Mouse (Mus musculus) right cerebral cortex, postnatal 10 days (tissue): ENCODE results near the gene Zfp462.
"Not testable (repeated sequence)": the region's sequence is repeated elsewhere in the genome, so short reads cannot be mapped to it uniquely, and the experiment has no call there.

ENCODE experiments used
- DNase-seq, 2 experiments: peaks; one replicate each; pipeline ENCODE4 v3.0.0; 2021; ENCODE audit warnings: low spot score in 2 of 2

Gene Zfp462

DNA sequence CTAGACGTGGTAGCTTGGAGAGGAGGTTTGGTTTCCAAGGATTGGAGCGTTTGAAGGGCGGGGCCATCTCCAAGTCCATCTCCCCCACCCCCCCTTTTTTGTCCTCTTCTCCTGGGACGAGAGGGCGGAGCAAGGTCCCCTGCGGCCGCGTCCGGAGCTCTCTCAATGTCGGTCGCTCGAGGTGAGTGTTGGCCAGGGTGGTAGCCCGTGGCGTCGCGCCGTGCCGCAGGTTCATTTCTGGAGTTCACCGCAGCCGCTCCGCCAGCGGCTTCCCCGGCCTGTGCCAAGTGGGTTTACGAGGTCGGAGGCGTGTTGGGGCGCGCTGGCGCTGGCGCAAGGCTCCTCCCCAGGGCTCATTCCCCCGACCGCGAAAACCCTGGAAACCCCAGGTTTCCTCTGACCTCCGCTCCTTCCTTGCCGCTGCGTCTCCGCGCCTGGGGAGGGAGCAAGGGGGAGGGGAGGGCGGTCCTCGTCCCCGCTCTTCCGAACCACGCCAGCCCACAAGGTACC lies at the start of gene Zfp462:
Gene Zfp462, plus strand, starts transcription at position 128 of the 510 bp plus-strand sequence.
- DNase-seq, result peak; percentile 46 to 53

DNA sequence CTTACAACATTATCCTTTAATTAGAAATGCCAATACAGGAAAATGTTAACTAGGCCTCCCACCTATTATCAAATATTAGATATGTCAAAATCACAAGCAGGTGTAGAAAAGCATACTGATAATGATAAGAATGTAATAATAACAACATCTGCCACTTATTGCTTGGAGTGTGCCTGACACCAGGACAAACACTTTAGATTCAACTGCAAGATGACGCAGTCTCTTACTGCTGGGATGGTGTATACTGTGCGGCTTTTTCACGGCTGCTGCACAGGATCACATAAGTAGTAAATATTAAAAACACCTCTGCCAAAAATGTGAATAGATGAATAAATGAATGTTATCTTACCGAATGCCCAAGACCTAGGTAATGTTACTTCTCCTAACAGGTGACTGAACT lies 48.8 kb upstream of the Zfp462 start:
- no peak for DNase-seq

DNA sequence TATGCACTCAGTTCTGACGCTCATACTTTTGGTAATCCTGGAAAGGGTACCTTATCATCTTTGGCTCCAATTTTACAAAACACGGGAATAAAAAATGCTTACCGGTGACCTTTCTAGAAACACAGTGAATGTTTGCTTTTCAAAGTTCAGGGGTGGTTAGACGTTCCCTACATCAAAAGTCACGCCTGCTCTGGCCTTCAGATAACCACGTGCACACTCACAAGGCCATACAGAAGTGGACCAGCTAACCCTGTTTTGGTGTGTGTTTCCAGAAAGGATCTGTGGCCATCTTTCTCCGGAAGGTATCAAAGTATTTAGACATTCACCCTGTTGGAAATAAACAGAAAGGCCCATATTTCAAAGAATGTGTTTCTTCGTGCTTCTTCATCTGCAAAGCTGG lies 40.2 kb upstream of the Zfp462 start:
- no peak for DNase-seq

DNA sequence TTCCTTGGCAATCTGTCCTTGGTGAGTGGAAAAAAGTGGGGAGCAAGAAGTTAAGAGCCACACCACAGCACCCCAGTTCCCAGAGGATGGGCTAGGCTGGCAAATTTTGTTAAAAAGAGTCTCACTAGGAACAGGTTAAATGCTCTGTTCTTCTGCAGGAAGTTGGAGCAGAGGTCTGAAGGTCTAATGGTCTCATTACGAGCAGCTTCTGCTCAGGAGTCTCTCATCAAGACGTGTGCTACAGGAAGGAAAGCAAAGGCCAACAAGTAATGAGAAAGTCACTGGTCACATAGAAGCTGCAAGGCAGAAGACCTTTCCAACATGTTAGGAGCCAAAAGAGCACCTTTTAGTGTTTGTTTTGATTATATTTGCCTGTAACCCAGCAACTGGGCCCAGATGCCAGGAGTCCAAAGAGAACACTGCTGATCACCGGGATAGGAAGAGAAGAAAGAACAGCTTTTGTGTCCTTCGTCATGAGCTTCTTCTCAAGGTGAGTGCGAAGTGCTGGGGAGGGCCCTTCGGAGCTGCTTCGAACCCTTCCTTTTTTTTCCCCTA lies 39.4 kb upstream of the Zfp462 start:
- DNase-seq, result no peak

DNA sequence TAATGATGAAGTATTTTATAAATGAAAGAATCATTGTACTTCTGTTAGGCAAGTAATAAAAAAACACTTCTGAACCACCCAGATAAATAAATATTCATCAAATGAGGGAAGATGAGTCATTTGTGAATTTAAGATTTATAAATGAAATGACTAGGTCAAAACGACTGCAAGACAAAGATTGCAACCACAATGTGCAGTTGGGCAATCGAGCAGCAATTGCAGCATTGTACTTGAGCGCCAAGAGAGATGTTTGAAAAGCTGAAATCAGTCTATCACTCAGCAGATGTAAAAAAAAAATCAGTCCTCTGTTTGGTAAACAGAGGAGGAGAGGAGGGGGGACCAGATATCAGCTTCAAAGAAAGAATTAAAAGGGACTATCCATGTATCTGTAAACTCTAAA lies 34.5 kb upstream of the Zfp462 start:
- DNase-seq, result no peak

DNA sequence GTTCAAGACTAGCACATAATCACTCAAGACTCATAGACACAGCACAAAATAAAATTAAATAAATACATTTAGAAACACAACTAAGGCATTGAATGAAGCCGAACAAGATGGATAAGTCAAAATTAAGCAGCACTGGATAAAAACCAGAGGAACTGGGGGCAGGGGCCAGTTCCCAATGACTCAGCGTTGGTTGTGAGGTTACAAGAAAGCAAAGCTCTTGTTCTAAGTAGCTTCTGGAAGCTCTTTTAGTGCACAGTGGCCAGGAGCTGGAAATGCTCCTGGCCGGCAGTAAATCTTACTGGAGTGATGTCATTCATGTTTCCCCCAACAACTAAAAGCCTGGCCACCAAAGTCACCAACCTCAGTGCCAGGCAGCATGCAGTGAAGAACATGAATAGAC lies 26.6 kb upstream of the Zfp462 start:
- DNase-seq, result no peak

DNA sequence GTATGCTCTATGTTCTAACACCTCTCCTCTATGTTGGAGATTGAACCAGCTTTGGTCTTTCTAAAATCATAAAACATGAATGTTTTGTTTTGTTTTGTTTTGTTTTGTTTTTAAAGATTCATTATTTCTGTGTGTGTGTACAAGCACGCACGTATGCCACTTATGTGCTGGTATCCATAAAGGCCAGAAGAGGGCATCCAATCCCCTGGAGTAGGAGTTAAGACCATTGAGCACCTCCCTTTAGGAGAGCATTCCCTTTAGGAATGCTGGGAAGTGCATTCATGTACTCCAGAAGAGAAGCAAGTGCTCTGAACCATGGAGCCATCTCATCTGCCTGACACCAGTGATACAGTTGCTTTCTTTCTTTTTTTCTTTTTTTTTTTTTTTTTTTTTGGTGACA lies 21.5 kb upstream of the Zfp462 start:
- DNase-seq, result no peak

DNA sequence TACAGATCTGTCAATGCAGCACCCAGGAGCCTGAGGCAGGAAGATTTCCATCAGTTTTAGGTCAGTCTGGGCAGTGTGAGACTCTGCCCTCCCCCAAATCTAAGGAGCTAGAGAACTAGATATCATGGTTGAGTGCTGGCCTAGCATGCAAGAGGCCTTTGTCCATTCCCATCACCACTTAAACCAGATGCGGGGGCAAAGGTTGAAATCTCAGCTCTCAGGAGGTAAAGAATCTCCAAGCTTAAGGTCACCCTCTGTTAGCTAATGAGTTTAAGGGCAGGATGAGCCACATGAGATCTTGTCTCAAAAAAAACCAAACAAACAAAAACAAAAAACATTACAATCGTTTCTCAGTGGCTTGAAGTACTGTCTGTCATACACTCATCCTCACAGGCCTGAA lies 20.5 kb upstream of the Zfp462 start:
- no peak for DNase-seq

DNA sequence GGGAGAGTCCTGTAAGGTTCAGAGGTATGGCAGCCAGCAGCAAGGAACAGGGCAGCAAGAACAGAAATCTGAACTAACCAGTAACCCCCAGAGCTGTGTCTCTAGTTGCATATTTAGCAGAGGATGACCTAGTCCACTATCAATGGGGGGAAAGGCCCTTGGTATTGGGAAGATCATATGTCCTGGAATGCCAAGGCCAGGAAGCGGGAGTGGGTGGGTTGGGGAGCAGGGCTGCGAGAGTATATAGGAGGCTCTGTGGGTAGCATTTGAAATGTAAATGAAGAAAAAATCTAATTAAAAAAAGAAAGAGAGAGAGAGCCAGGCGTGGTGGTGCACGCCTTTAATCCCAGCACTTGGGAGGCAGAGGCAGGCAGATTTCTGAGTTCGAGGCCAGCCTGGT lies 18.4 kb upstream of the Zfp462 start:
- DNase-seq, result not testable (repeated sequence)

DNA sequence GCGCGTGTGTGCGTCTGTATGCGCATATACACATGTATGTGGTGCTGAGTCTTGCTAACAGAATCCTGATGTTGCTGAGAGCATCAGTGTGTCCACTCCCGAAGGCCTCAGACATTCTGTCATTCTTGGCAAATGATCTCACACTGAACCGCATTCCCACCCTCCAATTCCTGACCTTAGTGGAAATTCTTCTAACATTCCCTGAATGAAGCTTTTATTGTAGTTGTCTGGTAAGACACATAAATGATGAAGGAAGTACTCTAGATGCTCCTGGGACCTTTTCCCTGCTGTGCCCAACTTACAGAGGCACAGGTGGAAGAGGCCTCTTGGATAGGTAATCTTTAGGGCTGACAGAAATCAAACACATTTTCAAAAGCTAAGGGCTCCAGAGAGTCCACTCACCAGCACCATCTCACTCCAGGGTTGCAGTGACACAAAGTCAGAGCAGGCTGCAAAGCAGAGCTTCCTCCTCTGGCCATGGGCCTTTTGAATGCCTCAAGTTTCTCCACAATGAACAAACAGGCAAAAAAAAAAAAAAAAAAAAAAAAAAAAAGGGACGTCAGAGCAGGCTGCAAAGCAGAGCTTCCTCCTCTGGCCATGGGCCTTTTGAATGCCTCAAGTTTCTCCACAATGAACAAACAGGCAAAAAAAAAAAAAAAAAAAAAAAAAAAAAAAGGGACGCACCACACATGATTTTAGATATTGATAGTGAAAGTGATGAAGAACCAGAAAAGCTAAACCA lies 17.4 kb upstream of the Zfp462 start:
- not testable (repeated sequence) for DNase-seq

DNA sequence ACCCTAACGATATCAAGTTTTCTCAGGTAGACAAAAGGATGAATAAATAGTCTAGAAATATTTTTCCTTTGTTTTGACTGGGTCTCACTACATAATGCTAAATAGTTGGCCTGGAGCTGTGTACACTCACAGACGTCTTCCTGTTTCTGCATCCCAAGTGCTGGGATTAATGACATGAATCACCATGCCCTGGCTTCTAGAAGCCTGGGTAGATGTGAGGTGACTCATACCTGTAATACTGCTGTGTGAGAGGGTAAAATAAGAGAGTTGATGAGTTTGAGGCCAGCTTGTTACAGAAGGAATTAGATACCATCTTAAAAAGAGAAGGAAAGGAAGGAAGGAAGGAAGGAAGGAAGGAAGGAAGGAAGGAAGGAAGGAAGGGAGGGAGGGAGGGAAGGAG lies 15.2 kb upstream of the Zfp462 start:
- DNase-seq, result no peak

DNA sequence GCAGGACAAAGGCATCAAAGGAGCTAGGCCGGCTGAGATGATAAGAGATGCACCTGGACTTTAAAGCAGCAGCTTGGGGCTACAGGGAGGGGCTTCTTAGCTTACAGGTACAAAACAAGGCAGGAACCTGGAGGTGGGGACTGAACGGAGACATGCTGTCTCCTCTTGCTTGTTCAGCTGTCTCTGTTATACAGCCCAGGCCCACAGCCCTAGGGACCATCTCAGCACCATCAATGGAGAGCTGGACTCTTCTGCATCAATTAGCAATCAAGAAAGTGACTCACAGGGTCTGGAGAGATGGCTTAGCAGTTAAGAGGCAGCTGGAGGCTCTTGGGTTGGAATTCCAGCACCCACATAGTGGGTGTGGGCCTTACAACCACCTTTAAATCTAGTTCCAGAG lies 12.2 kb upstream of the Zfp462 start:
- DNase-seq, result no peak

DNA sequence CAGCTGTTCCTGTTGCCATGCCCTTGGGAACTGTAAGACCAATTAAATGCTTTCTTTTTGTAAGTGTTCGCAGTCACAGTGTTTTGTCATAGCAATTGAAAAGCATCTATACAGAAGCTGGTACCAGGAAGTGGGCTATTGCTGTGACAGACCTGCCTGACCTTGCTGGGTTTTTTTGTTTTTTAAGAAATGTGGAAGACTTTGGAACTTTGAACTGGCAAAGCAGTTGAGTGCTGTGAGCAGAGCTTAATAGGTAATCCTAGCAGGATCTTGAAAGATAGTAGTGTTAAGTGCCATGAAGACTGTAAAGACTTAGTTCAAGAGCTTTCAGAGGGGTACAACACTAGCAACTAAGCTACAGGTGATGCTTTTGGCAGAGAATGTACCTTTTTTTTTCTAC lies 7.7 kb upstream of the Zfp462 start:
- DNase-seq, result no peak

DNA sequence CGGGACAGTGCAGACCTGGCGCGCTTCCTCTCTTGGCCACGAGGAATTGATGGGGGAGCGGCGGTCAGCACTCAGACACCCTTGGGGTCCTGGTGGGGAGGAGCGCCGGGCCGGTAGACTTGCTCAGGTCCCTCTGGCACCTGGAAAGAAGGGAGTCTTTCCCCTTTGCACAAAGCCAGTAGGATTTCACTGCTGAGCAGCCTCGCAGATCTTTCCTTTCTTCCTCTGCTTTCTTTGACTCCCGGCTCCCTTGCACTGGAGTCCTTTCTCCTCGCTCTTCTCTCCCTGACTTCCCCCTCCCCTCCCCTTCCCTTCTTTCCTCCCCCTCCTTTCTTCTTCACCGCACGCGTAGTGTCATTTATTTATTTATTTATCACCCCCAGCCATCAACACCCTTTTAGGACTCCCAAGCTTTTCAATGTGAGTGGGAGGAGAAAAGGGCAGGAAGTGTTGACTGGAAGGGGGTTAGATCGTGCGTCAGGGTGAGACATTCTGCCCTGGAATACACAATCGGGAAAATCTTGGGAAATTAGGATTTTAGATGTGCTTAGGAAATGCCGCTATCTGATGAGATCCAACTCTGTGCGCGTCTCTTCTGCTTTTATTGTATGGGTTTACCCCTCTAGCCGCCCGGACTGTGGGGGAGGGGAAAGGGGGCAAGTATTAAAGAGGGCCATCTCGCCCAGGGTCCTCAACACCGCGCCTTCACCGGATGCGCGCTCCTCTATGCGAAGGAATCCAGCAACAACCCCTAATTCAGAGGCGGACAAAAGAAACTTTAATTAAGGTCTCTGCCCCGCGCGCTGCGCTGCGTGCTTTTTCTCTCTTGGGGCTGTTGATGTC lies 976 bp downstream of the Zfp462 start:
- DNase-seq, result peak; percentile 48 to 51

DNA sequence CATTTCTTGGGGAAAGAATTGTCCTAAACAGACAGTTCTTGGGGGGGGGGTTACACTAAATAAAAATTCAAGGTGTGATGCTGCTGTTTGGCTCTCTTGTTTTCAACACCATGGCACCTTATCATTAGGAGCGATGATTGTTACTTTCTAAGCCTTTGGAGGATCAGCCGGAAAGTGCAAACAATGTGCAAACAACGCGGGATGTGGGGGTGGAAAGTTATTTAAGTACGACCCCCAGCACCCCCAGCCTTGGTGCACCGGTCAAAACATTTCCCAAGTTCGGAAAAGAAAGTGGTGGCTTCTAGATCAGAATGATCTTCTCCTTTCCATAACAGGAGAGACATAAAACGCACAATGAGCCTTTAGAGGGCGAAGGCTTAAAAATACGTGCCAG lies 1.8 kb downstream of the Zfp462 start:
- DNase-seq, result no peak

DNA sequence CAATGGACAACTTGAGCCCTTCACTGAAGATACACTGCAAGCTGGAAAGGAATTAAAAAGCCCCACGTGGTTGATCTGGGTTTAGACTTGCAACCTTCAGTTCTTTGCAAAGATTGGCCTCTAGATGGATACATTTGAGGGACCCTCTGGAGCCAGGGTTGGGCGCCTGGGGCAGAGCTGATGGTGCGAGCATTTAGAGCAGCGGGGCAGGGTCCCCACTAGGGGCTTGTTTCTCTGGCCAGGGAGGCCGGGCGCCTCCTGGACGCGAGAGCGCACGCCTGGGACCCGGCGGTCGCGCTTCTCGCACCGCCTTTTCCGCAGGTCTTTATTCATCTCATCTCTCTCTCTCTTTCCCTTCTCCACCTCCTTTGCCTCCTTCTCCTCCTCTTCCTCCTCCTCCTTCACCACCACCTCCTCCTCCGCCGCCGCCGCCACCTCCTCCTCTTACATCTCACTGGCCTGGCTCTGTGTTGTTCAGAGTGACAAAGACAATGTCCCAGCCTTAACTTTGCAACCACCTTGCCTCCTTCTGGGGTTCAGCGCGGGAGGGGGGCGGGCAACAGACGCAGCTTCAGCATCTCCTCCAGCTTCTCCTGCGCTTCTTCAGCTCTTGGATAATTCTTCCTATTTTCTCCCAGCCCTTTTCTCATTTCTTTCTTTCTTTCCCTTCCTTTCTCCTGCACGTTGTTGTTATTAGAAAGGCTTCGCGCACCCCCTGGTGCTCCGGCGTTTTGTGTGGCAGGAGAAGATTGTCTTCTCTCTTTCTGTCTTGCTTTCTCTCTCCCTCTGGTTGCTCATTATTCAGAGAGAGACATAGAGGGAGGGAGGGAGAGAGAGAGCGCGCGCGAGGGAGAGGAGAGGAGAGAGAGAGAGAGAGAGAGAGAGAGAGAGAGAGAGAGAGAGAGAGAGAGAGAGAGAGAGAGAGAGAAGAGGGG lies 2.5 kb downstream of the Zfp462 start:
- peak; percentile 70 to 76 for DNase-seq

DNA sequence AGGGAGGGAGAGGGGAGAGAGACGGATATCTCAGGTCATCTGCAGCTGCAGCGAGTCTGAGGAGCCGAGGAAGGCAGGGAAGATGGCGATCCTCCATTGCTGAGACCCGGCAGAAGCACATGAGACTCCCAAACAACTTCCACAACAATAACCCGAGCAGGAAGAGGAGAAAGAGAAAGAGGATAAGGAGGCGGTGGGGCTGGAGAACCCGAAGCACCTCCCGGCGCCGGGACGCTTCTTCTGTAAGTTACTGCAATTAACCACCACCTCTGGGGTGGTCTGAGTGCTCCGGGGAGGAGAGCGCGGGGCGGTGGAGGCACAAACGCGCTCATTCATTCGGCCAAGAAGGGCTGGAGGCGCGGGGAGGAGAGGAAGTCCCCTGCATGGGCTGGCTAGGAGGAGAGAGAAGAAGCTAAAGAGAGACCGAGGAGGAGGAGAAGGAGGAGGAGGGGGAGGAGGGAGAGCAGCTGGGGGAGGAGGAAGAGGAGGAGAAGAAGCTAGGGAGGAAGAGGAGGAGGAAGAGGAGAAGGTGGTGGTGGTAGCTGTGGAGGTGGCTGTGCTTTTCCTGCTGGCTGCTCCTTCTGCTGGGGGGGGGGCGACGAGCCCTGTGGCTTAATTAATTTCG lies 3.3 kb downstream of the Zfp462 start:
- peak; percentile 80 to 81 for DNase-seq

DNA sequence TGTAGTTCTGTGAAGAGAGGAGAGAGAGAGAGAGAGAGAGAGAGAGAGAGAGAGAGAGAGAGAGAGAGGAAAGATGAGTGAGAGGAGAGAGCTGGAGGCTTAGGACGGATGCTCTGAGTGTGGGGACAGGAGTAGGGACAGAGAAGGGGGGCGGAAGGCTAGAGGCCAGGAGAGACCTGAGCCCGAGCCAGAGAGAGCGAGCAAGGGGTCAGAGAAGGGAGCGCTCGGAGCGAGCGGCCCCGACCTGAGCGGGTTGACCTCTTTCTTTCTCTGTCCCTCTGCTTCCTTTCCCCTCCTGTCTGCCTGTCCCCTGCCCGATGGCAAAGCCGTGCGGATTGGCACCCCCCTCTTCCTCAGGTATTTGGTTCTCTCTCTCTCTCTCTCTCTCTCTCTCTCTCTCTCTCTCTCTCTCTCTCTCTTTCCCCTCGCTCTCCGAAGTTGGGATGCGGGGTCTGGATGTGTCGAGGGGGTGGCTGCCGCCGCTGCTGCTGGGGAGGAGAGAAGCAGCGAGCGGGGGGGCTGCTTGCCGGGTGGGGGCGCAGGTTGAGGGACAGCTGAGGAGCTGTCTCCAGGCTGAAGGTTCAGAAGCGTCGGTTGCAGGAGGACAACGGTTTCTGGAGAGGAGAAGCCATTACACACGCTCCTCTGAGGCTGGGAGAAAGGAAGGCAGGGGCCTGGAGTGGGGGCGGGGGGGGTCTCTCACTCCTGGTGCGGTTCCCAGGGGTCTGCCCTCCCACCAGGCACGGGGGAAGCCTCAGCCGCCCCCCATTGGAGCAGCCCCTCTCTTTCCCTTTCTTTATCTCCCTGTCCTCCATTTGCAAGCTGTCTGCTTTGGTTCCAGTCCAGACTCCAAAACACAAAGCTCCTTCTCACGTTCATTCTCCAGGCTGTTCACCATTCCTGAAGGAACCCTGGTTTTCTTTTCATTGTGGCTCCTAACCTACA lies 4.0 kb downstream of the Zfp462 start:
- peak; percentile 72 for DNase-seq

DNA sequence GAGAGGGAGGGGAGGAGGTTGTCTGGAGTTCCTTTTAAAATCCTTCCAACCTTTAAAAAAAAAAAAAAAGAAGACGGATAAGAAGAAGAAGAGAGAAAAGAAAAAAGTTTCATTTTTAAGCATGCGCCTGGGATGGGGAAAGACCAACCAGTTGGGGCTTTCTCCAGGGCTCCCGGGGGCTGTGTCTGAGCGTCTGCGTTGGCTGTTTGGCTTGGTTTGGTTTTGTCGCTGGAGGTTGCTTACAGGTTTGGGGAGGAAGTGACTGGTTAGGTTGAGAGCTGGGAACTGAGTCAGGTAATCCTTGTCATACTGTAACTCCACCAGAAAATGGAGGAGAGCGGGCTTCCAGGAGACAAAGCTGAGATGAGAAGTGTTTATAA lies 4.7 kb downstream of the Zfp462 start:
- DNase-seq, result peak; percentile 34 to 42

DNA sequence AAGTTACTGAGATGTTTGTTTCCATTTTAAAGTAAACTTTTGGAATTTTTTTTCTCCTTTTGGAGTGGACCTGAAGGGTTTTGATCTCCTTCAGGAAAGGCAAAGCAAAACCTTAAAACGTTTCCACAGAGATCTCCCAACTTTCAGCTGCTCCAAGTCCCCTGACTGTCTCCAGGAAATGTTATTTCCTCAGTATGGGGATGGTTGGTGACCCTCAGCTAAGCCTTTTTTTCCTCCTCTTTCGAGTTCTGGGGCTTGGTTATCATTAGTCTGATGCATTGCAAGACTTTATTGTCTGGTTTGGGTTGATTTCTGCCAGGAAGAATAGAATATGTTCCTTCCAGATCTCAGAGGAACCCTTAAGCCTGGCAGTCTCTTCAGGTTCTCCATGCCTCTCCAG lies 5.3 kb downstream of the Zfp462 start:
- DNase-seq, result no peak
